Mouse (Mus musculus) kidney, adult 2 months (tissue): Measurements from ENCODE around the gene Bax. TPM values are rescaled to one million over a fixed set of nuclear protein-coding genes. Genes with fewer than 3 reads are reported as not detected.
A peak's percentile ranks its signal among the peaks of the same experiment; 100 is the strongest.

Experiments used
- DNase-seq: peaks from one replicate; pipeline ENCODE4 v3.0.0; 2021
- H3K27ac ChIP-seq: fragments of 200-500 bp; 2 replicates; pipeline ENCODE4 v1.5.1; 2012; ENCODE audit warnings: low read depth, low read length, control low read depth, inconsistent platforms; ENCODE audit not compliant: insufficient read depth
- H3K27me3 ChIP-seq: fragments of 200-500 bp; replicated peaks from 2 replicates; pipeline ENCODE4 v1.6.1; 2012; ENCODE audit warnings: mild to moderate bottlenecking, moderate library complexity, low read length, inconsistent platforms; ENCODE audit not compliant: control insufficient read depth, insufficient read depth
- H3K36me3 ChIP-seq: fragments of 200-500 bp; 2 replicates; pipeline ENCODE4 v1.6.1; 2012; ENCODE audit warnings: mild to moderate bottlenecking, moderate library complexity, low read length, inconsistent platforms; ENCODE audit not compliant: control insufficient read depth, insufficient read depth
- H3K4me1 ChIP-seq: fragments of 200-500 bp; 2 replicates; pipeline ENCODE4 v1.6.1; 2011; ENCODE audit warnings: low read length; ENCODE audit not compliant: control insufficient read depth, insufficient read depth
- H3K4me3 ChIP-seq: fragments of 200-500 bp; 2 replicates; pipeline ENCODE4 v1.5.1; 2011; ENCODE audit warnings: mild to moderate bottlenecking, low read depth, low read length, control low read depth; ENCODE audit not compliant: insufficient read depth
- CTCF ChIP-seq: fragments of 200-500 bp; conservative IDR thresholded peaks from 2 replicates; pipeline ENCODE4 v1.5.1; 2011; ENCODE audit warnings: low read depth, mild to moderate bottlenecking, control low read depth, low read length, moderate library complexity, mixed read lengths; ENCODE audit not compliant: insufficient read depth, insufficient read length
- POLR2A ChIP-seq: fragments of 200-500 bp; IDR thresholded peaks from one replicate; pipeline ENCODE4 v1.6.1; 2011; ENCODE audit warnings: low read depth, low read length, control low read depth
- WGBS: fragments of 180-500 bp; shearing (Covaris S2); methylation state at CpG from one replicate; pipeline ENCODE4 v1.1.7; 2018; 5-methylcytosine and 5-hydroxymethylcytosine counted together
- polyA plus RNA-seq: library from polyadenylated mRNA; depleted of rRNA; stranded (reverse); fragments of >200 nt; gene quantifications from 2 replicates; pipeline ENCODE4 v1.2.3, GENCODE M21; 2012

Bax gene
- polyA plus RNA-seq, 1 experiment: 104 TPM

DNA sequence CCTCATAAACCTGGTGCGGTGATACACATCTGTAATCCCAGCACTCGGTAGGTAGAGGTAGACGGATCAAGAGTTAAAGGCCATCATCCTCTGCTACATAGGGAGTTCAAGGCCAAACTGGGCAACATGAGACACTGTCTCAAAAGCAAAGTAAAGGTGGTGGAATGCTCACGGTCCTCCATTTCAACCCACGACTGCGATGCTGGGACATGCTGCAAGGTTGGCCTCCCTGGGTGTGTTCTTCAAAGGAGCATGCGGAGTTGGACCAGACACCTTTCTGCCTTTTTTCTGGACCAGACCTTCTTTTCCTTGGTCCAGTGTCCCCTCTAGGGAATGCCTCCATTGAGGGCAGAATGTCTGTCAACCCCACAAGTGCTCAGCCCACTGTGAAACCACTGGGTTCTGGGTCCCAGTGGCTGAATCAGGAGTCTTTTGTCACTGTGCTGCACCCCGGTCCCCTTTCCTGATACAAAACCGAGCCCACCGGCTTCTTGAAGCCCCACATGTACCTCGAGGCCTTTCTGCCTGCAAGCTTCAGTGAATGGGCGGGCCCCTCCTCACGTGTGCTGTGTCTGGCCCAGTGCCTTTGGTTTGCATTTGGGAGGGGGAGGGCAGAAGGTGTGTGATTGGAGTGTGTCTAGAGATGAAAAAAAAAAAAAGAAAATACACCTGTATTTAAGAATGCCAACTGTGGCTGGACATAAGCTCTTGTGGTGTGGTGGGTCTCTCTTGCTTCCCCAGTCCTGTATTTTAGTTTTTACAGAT, 10.6 kb downstream of the Bax start:
- no peak for TF ChIP-seq POLR2A
- no peak for TF ChIP-seq CTCF
- WGBS: 71% methylated on average over 13 of the region's 13 CpGs
- DNase-seq: no peak
- Histone ChIP-seq H3K4me3 (no peak overlapping the region), H3K36me3 (peaks cover 11% of the 10 kb centered on the region), H3K27me3 (no peaks in the 10 kb centered on the region), H3K27ac (peak overlapping the region; percentile 34; the same call in 1 of the 2 replicates), H3K4me1 (peaks cover 14% of the 10 kb centered on the region)

DNA sequence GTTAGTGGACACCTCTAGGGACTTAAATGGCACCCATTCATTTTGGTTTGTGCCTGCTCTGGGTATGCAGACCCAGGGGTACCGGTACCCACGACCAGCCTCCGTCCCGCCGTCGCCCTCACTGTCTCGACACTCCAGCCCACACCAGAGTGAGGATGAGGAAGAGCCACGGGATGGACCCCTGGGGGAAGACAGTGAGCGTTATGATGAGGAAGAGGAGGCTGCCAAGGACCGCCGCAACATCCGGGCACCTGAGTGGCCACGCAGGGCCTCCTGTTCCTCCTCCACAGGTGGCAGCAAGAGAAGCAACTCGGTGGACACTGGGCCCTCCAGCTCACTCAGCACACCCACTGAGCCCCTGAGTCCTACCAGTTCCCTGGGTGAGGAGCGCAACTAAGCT, 11.7 kb downstream of the Bax start:
- Histone ChIP-seq H3K4me3 (no peak overlapping the region), H3K27me3 (no peaks in the 10 kb centered on the region), H3K27ac (no peak overlapping the region), H3K36me3 (peaks cover 11% of the 10 kb centered on the region), H3K4me1 (peaks cover 8% of the 10 kb centered on the region; the same call in 1 of the 2 replicates)
- 93% methylated on average over 15 of the region's 15 CpGs for WGBS
- TF ChIP-seq CTCF (no peak), POLR2A (no peak)
- no peak for DNase-seq

DNA sequence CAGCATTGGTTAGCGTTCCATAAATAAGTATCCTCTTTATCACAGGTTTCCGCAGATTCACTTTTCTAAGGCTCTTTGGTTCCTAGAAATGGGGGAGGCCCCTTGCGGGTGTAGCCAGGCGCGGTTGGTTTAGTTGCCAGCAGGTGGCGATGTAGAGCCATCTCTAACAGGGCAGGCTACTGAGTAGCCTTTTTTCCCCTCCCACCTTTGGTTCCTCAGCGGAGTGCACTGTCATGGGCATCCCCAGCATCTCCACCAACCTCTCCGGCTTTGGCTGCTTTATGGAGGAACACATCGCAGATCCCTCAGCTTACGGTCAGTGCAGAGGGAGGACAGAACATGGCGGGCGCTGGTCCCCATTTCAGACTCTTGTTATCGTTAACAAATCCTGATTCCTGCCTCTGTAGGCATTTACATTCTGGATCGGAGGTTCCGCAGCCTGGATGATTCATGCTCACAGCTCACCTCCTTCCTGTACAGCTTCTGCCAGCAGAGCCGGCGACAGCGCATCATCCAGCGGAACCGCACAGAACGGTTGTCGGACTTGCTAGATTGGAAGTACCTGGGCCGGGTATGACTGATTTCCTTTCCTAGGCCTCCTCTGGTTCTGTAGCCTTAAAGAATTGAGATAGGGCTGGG, 15.2 kb downstream of the Bax start:
- 55% methylated on average over 23 of the region's 23 CpGs for WGBS
- TF ChIP-seq POLR2A: no peak
- TF ChIP-seq CTCF: peak; percentile 85
- DNase-seq: peak; percentile 83
- Histone ChIP-seq H3K27me3 (no peaks in the 10 kb centered on the region), H3K4me1 (no peaks in the 10 kb centered on the region), H3K36me3 (no peaks in the 10 kb centered on the region), H3K27ac (no peak overlapping the region), H3K4me3 (no peak overlapping the region)

DNA sequence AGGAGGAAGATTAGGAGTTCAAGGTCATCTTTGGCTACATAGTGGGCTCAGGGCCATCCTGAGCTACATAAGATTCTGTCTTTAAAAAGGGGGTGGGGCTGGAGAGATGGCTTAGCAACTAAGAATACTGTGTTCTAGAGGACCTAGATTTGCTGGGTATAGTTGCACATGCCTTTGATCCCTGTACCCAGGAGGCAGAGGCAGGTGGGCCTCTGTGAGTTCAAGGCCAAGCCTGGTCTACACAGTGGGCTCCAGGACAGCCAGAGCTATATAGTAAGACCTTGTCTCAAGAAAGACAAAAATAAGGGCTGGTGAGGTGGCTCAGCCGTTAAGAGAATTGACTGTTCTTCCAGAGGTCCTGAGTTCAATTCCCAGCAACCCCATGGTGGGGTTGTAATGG, 16.7 kb downstream of the Bax start:
- Histone ChIP-seq H3K27me3 (no peaks in the 10 kb centered on the region), H3K27ac (no peak overlapping the region), H3K4me3 (no peak overlapping the region), H3K36me3 (no peaks in the 10 kb centered on the region), H3K4me1 (no peaks in the 10 kb centered on the region)
- no peak for DNase-seq
- 100% methylated on average over 1 of the region's 1 CpGs for WGBS
- TF ChIP-seq POLR2A: no peak
- TF ChIP-seq CTCF: no peak

DNA sequence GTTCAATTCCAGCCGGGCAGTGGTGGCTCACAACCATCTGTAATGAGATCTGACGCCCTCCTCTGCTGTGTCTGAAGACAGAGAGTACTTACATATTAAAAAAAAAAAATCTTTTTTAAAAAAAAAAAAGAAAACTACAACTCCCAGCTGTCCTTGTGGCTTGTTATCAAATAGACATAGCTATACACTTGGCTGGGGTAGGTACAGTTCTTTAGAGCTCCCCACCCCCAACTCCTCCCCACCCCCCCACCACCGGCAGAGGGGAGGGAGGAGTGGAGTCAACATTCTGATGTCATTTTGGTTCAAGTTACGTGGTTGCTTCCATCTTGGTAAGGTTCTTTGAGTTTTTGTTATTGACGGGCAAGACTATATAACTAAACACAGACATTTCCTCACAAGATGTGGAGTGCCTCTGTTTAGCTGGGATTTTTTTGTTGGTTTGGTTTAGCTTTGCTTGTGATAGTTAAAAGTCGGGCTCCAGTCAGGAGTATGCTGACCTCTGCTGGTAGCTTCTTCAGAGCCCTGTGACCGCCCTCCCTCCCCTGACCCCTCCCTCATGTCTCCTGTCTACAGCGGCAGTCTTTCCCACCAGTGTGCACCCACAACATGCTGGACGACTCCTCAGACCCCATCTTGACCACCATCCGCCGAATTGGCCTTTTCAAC, 19.2 kb downstream of the Bax start:
- Histone ChIP-seq H3K27ac (no peak overlapping the region), H3K4me1 (no peaks in the 10 kb centered on the region), H3K27me3 (no peaks in the 10 kb centered on the region), H3K36me3 (no peaks in the 10 kb centered on the region), H3K4me3 (no peak overlapping the region)
- peak; percentile 59 for TF ChIP-seq CTCF
- no peak for TF ChIP-seq POLR2A
- WGBS: 37% methylated on average over 11 of the region's 11 CpGs
- no peak for DNase-seq

DNA sequence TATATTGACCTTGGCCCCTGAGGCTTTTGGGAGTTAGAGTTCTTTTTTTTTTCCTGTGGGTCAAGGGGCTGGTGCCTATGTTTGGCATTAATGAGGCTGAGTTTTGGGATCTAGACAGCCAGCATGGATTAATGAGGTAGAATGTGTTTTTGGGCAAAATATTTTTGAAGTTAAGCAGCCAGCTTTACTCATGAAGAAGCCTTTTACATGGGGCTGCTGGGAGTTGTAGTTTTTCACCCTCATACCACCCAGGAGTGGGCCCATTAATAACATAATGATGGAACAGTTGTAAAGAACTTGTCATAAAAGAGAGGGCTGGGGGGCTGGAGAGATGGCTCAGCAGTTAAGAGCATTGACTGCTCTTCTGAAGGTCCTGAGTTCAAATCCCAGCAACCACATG, 20.1 kb downstream of the Bax start:
- DNase-seq: no peak
- H3K4me1 ChIP-seq: no peaks in the 10 kb centered on the region
- H3K27me3 ChIP-seq: no peaks in the 10 kb centered on the region
- H3K4me3 ChIP-seq: no peak overlapping the region
- H3K27ac ChIP-seq: no peak overlapping the region
- TF ChIP-seq CTCF: no peak
- TF ChIP-seq POLR2A: no peak
- no peaks in the 10 kb centered on the region for H3K36me3 ChIP-seq
